Mouse (Mus musculus) liver, adult 2 months (tissue): ENCODE results near the gene Rabac1.

Source experiments
- CTCF ChIP-seq: fragments of 200-500 bp; IDR thresholded peaks from 2 replicates; pipeline ENCODE4 v1.5.1; 2011; ENCODE audit warnings: low read depth, low read length, control low read depth
- POLR2A ChIP-seq: fragments of 200-500 bp; IDR thresholded peaks from 2 replicates; pipeline ENCODE4 v1.6.1; 2011; ENCODE audit warnings: low read length, control low read depth; ENCODE audit not compliant: insufficient read depth; ENCODE audit errors: extremely low read depth

- TF ChIP-seq CTCF (no peak), POLR2A (no peak)
These were observed 15.4 kb upstream of the Rabac1 start for GRCm38 (mm10) chr7:24987941-24988340.
